19 mouse cellular contexts compared by ENCODE assay signal in the genomic region with DNA sequence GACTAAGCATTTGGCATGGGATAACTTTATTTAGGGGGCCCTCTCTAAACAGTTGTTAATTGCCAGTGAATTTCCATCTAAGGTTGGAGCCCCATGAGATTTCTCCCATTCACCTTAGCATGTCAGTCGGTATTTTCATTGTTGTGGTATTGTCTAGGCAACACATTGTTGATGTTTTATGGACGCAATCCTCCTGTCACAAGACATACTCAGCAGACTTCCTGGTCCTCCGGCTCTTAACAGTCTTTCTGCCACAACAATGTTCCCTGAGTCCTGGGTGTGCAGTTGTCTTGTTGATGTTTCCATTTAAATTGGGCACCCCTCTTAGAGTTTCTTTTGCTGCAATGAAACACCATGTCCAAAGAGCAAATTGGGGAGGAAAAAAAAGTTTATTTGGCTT.
DNase-seq lines count a peak whose midpoint lies in the region; ATAC-seq and TF ChIP-seq lines count a peak whose summit lies in the region.
"Had no signal": no experiment of that assay in that cellular context is flagged by ENCODE, and none has a peak within 500 bp of the region (broad histone marks: within the 10 kb centered on the region; RNA-seq: fewer than 3 reads in every experiment).

No protein-coding gene starts in this region.

- WGBS in lung, postnatal 0 days = 38% methylated on average over 3 of the region's 3 CpGs
- 13% methylated on average over 3 of the region's 3 CpGs for WGBS in lung, adult 2 months
- 9% methylated on average over 3 of the region's 3 CpGs for WGBS in large intestine, adult 2 months

- H3K27ac ChIP-seq in lung, postnatal 0 days (ENCODE audit: low read length) = no peak overlapping the region
- H3K27ac ChIP-seq: embryonic facial prominence, embryonic 12.5 days; forebrain, embryonic 15.5 days; hindbrain, embryonic 12.5 days; kidney, postnatal 0 days had no signal

- no peaks in the 10 kb centered on the region for H3K9me3 ChIP-seq in lung, postnatal 0 days (ENCODE audit: low read length)
- H3K9me3 ChIP-seq: embryonic facial prominence, embryonic 12.5 days; forebrain, embryonic 15.5 days; hindbrain, embryonic 12.5 days; midbrain, embryonic 10.5 days had no signal

- H3K4me3 ChIP-seq in lung, postnatal 0 days (ENCODE audit: low read depth, low read length) = no peak overlapping the region
- no peak overlapping the region for H3K4me3 ChIP-seq in lung, adult 2 months (replicated peaks; ENCODE audit: extremely low read depth, low read depth, low read length)
- H3K4me3 ChIP-seq: embryonic facial prominence, embryonic 12.5 days; forebrain, embryonic 15.5 days; hindbrain, embryonic 12.5 days; midbrain, embryonic 10.5 days had no signal

- H3K4me1 ChIP-seq in lung, postnatal 0 days (ENCODE audit: insufficient read depth, low read depth, low read length) = peaks cover 15% of the 10 kb centered on the region; the same call in 1 of the 2 replicates
- H3K4me1 ChIP-seq in lung, adult 2 months (ENCODE audit: control insufficient read depth, insufficient read depth, low read length) = peaks cover 13% of the 10 kb centered on the region
- H3K4me1 ChIP-seq: forebrain, embryonic 15.5 days had no signal

- H3K27me3 ChIP-seq in lung, postnatal 0 days (replicated peaks; ENCODE audit: insufficient read depth, low read length) = no peaks in the 10 kb centered on the region
- H3K27me3 ChIP-seq: embryonic facial prominence, embryonic 12.5 days; forebrain, embryonic 15.5 days; hindbrain, embryonic 12.5 days had no signal

- ATAC-seq in lung, postnatal 0 days = no peak; the same call in 1 of the 2 replicates
- ATAC-seq: forebrain, embryonic 15.5 days; liver, postnatal 0 days had no signal

- TF ChIP-seq CTCF in lung, postnatal 0 days (IDR thresholded peaks at IDR 0.05) = no peak
- no peak for TF ChIP-seq CTCF in lung, adult 2 months (IDR thresholded peaks at IDR 0.05; ENCODE audit: insufficient read depth, low read length)

- intact Hi-C loops in heart, postnatal 10 days (cut with DNase I) = no loop called here

- no peak overlapping the region for H3K4me2 ChIP-seq in lung, postnatal 0 days (replicated peaks; ENCODE audit: low read depth, low read length)
- H3K4me2 ChIP-seq: embryonic facial prominence, embryonic 12.5 days; forebrain, embryonic 15.5 days; hindbrain, embryonic 12.5 days had no signal

- H3K36me3 ChIP-seq in lung, postnatal 0 days (ENCODE audit: insufficient read depth, low read length) = no peaks in the 10 kb centered on the region
- H3K36me3 ChIP-seq: embryonic facial prominence, embryonic 12.5 days; forebrain, embryonic 15.5 days; hindbrain, embryonic 12.5 days; midbrain, embryonic 10.5 days had no signal

- TF ChIP-seq POLR2A in lung, adult 2 months (IDR thresholded peaks at IDR 0.05; ENCODE audit: borderline replicate concordance, extremely low read depth, low read depth, low read length) = no peak

- no peak for TF ChIP-seq EP300 in lung, postnatal 0 days (IDR thresholded peaks at IDR 0.05)

- DNase-seq in heart, adult 11 months = peak; percentile 91
- DNase-seq in heart, postnatal 10 days = no peak
- DNase-seq in lung, postnatal 0 days (ENCODE audit: low spot score) = peak; percentile 31
- no peak for DNase-seq in lung, adult 2 months
- DNase-seq in large intestine, adult 2 months (ENCODE audit: low read depth, low spot score) = peak; percentile 55
- no peak for DNase-seq in embryo, embryonic 10 days (ENCODE audit: low spot score)
- no peak for DNase-seq in frontal cortex, postnatal 36 days (ENCODE audit: low spot score in 2 of 2)
- no peak for DNase-seq in frontal cortex, postnatal 14 days (ENCODE audit: low spot score in 2 of 2)
- DNase-seq: adrenal gland, adult 2 months; cerebellum, adult 8-10 months; layer of hippocampus, postnatal 36 days; liver, postnatal 0 days; retina, postnatal 1 day; thymus, adult 18-20 months had no signal

- no peak overlapping the region for H3K9ac ChIP-seq in lung, postnatal 0 days (replicated peaks; ENCODE audit: low read depth)
- H3K9ac ChIP-seq: embryonic facial prominence, embryonic 12.5 days; forebrain, embryonic 15.5 days; hindbrain, embryonic 12.5 days; liver, postnatal 0 days had no signal

Comparison
In these comparisons a context has a peak if more than half of its experiments do, and no peak if none do; other contexts are left out.
1. DNase-seq: peak in heart, adult 11 months (single experiment), lung, postnatal 0 days (single experiment) and large intestine, adult 2 months (single experiment); none in heart, postnatal 10 days (0 of 2), lung, adult 2 months (single experiment), embryo, embryonic 10 days (single experiment), frontal cortex, postnatal 36 days (0 of 2) and frontal cortex, postnatal 14 days (0 of 2).